Mouse (Mus musculus) right cerebral cortex, postnatal 25 days (tissue): ENCODE data around the gene Tas1r2.

Source experiments
- DNase-seq: peaks from one replicate; pipeline ENCODE4 v3.0.0; 2022

Tas1r2 gene

GRCm38 (mm10) chr4:139639801-139640200 is 13.5 kb upstream of the Tas1r2 start:
- no peak for DNase-seq

DNA sequence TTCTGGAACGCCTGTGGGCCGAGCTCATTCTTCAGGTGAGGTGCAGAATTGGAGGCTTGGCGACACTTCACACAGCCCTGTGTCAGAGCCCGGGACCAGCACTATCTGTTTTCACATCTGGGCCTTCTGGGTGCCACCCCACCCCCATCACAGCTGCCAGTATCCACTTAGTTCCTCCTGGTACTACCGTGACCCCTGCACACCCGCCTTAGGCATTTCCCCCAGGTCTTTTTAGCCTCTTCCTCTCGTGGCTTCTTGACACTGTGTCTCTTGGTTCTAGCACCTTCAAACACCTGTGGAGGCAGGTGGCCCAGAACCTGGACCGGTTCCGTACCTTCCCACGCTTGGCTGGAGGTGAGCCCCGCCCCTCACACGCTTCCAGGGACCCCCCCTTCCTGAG is 13.0 kb upstream of the Tas1r2 start:
- no peak for DNase-seq

GRCm38 (mm10) chr4:139640775-139641174 is 12.6 kb upstream of the Tas1r2 start:
- no peak for DNase-seq

GRCm38 (mm10) chr4:139641829-139642425 is 11.4 kb upstream of the Tas1r2 start:
- no peak for DNase-seq

GRCm38 (mm10) chr4:139643972-139644371 is 9.4 kb upstream of the Tas1r2 start:
- peak; percentile 67 for DNase-seq

- DNase-seq = no peak
Measured at GRCm38 (mm10) chr4:139646916-139647315, 6.4 kb upstream of the Tas1r2 start.

DNA sequence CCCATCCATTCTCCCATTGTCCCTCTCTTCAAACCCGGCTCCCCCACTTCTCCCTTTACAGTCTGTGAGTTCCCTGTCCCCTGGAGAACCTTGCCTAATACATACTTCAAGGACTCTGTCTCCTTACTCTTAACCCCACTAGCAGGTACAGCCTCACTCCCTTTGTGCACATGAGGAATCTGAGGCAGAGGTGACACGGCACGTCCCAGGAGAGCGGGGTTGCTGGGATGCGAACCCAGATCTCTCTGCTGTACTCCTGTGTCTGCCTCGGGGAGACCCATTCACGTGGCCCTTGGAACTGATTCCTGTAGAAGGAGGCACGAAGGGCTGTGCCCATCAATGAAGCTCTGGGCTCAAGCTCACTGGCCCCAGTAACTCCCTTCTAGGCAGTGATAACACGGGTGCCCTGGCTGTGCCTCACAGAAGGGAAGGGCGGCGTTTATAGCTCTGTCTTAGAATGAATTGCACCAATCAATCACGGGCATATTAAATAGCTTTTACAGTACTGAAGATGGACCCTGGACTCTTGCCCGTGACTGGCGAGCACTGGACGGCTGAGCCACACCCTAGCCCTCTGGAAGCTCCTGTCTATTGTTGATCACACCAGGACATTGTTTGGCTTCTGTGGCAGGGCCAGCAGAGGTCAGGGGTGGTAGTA is 3.1 kb upstream of the Tas1r2 start:
- no peak for DNase-seq

DNA sequence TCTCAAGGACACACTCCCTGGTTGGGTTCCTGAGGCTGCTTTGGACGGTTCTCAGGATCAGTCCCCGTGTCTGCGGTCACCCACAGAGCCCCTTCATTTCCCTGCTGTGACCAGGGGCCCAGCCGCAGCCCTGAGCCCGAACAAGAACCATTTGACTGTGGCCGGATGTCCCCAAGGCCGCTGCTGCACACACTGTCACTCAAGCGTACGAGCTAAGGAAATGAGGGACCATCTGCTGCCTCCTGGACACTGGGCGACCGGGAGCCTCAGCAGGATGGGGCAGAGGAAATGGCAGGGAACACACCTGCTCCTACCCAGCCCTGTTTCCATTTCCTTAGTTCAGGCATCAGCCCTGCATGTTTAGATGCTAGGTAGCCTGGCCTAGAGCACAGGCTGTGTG is 2.4 kb upstream of the Tas1r2 start:
- DNase-seq = no peak

GRCm38 (mm10) chr4:139661897-139662296 is 8.6 kb downstream of the Tas1r2 start:
- DNase-seq = no peak

GRCm38 (mm10) chr4:139667632-139668031 is 14.3 kb downstream of the Tas1r2 start:
- no peak for DNase-seq

DNA sequence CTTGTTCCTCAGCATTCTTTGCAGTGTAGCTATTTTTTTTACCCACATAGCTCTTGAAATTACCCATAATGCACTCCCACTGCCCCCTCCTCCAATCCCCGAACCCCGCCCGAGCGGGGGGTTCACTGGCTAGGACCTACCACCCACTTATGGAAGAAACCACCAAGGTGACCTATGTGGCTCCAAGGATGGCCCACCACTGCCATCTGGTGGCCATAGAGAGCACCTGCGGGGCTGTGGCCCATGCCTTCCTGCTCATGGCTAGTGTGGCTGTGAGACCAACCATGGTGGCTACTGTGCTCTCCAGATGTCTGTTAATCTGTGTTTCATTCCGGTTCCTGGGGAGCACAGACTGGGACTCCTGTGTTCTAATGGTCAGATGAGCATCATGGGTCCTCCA is 16.5 kb downstream of the Tas1r2 start:
- DNase-seq = peak; percentile 14

- no peak for DNase-seq
Measured at GRCm38 (mm10) chr4:139675696-139676095, 22.4 kb downstream of the Tas1r2 start.

DNA sequence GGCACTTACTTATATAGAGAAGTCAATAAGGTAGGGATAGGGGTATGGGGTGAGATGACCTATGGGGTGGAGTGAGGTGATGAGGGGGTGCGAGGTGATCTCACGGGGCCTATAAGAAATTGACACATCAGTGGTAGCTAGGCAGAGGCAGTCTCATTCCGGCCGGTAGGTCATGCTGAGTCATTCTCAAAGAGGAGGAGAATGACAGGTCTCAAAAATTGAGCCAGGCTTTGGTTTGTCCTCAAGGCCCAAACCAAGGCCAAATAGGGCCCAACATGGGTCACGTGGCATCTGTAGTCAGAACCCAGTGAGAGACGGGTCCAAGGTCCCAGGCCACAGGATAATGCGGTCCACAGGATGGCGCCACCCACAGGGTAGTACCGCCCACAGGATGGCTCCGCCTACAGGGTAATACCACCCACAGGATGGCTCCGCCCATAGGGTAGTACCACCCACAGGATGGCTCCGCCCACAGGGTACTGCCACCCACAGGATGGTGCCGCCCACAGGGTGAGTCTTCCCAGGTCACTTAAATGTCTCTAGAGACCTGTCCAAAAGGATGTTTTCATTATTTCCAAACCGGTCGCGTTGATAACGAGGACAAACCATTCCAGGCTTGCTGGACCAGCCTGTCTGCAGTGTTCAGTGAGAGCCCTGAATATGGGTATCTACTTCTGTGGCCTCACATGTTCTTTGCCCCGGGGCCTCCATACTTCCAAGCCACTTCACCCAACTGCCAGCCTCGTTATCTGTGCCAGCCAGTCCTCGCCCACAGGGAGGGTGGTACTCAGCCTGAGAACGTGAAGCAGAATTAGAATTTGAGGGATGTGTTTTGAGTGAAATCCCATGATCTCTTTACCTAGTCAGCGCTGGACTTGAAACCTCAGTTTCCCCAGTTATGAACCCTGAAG is 30.6 kb downstream of the Tas1r2 start:
- DNase-seq = no peak

DNA sequence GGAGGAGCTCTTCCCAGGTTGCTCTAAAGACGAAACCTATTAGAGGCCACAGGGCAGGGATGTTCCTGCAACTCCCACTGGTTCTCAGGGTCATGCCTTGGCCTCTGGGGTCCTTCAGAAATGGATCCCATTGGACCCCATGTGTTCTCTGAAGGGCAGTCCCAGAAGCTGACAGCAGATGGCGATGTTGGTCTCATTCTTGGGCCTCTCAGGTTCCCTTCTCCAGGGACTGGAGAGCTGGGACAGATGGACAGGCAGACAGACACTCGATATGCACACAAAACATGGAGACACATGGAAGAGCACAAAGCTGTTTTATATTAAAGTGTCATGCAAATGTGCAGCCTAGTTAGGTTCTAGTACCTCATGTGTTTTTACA is 31.3 kb downstream of the Tas1r2 start:
- DNase-seq = peak; percentile 33

DNA sequence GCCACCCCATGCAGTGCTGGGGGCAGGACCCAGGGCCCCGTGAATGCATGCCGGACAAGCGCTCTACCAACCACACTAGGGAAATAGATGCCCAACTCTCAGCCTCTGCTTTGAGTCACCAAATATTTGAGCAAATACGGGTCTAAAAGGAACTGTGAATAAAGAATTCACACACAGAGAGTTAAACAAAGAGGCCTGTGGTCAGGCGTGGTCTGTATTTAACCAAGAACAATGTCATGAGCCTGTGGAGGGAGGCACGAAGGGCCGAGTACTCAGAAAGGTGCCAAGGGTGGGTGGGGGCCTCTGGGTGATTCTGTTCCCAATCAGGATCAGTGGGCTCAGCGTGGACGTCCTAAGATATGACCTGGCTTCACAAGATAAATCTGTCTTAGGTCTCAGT is 34.7 kb downstream of the Tas1r2 start:
- no peak for DNase-seq

- no peak for DNase-seq
Measured at GRCm38 (mm10) chr4:139689627-139690269, 36.4 kb downstream of the Tas1r2 start.

GRCm38 (mm10) chr4:139693315-139693714 is 40.0 kb downstream of the Tas1r2 start:
- DNase-seq = no peak

GRCm38 (mm10) chr4:139697755-139698154 is 44.4 kb downstream of the Tas1r2 start:
- no peak for DNase-seq

DNA sequence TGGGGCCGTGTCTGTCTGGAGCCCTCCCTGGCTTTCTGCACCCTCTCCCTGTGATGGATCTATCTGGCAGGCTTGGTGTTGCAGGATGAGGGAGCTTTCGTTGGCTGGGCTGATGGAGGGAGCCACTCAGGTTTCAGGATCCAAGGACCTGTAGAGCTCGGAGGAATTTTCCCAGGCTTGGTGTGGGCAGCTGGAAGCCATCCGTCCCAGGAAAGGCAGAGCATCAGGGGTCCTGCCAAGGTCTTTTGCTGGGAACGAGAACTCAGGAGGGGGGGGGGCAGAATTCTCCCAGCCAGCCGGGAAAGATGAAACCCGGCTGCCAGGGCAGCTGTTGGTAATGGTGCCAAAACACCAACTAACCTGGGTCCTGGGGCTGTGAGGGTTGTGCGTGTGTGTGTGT is 45.3 kb downstream of the Tas1r2 start:
- DNase-seq = no peak

- no peak for DNase-seq
Measured at GRCm38 (mm10) chr4:139702914-139703313, 49.6 kb downstream of the Tas1r2 start.

DNA sequence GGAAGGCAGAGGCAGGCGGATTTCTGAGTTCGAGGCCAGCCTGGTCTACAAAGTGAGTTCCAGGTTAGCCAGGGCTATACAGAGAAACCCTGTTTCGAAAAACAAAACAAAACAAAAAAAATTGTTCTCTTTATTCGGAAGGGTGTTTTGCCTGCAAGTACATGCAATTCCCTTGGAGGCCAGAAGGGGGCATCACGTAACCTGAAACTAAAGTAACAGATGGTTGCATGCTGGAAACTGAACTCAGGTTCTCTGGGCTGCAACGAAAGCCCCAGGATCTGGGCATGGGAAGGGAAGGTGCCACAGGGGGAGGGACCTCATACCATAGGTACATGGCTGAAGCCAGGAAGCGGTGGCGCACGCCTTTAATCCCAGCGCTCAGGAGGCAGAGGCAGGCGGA is 50.1 kb downstream of the Tas1r2 start:
- no peak for DNase-seq

DNA sequence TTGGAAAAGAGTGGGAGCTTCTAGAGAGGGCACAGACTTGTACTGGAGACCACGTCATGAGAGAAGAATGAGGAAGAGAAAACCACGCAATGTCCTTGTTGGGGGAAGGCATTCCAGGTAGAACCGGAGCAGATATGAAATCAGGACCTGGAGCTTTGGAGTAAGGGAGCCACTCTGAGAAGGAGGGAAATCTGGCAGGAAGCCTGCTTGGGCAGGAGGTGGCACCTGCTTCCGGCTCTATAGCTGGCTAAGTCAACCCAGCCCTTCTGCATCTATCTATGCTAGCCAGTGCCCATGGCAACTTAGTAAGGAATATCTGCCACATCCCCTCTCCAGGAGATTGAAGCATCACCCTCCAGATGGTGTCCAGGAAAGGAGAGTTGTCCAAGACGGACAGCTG is 52.6 kb downstream of the Tas1r2 start:
- no peak for DNase-seq
